ENCODE assay signal across 7 mouse cellular contexts in the genomic region with DNA sequence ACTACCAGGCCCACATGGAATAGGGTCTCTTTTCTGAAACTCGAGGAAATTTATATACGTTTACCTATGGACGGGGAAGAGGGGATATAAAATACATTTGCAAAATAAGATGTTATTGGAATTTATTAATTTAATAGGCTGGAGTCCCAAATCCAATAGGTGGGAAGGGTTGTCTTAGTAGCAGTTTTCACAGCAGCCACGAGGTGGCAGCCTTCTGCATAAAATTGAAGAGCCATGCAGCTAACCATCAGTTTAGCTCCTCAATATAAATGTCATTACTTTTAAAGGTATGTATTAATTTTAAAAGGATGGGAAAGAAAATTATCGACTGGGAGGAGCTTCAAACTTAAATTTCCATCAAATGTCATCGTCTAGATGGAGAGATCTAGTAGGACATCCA.
DNase-seq lines count a peak whose midpoint lies in the region; ATAC-seq and TF ChIP-seq lines count a peak whose summit lies in the region.

No protein-coding gene starts in this region.

- peak; percentile 77 for TF ChIP-seq CTCF in hindbrain, postnatal 0 days (IDR thresholded peaks at IDR 0.05; ENCODE audit: low read depth)

- DNase-seq in urinary bladder, postnatal 36 days (ENCODE audit: low spot score in 2 of 2), result peak; percentile 46 to 50
- no peak for DNase-seq in urinary bladder, adult 2 months (ENCODE audit: low spot score)
- peak; percentile 74 to 80 for DNase-seq in adrenal gland, postnatal 36 days
- DNase-seq in forebrain, embryonic 11.5 days (ENCODE audit: low spot score), result peak; percentile 73
- DNase-seq in hindbrain, postnatal 0 days (ENCODE audit: low spot score), result peak; percentile 85
- DNase-seq in limb, embryonic 10.5 days (ENCODE audit: low spot score), result peak; percentile 72
- DNase-seq in right cerebral cortex, postnatal 14 days, result peak; percentile 72

- no peak for ATAC-seq in forebrain, embryonic 11.5 days (replicated peaks; ENCODE audit: low FRiP score)
- ATAC-seq in hindbrain, postnatal 0 days, result no peak

- H3K4me1 ChIP-seq in forebrain, embryonic 11.5 days (replicated peaks; ENCODE audit: control insufficient read depth, insufficient read depth, low read length), result no peaks in the 10 kb centered on the region
- no peaks in the 10 kb centered on the region for H3K4me1 ChIP-seq in hindbrain, postnatal 0 days (ENCODE audit: insufficient read depth, low read length)
- no peaks in the 10 kb centered on the region for H3K4me1 ChIP-seq in limb, embryonic 10.5 days

- no peak overlapping the region for H3K27ac ChIP-seq in forebrain, embryonic 11.5 days (ENCODE audit: low read depth, low read length)
- H3K27ac ChIP-seq in hindbrain, postnatal 0 days, result no peak overlapping the region
- no peak overlapping the region for H3K27ac ChIP-seq in limb, embryonic 10.5 days

- H3K9ac ChIP-seq in forebrain, embryonic 11.5 days (ENCODE audit: low read length), result no peak overlapping the region
- no peak overlapping the region for H3K9ac ChIP-seq in hindbrain, postnatal 0 days (replicated peaks; ENCODE audit: low read length)

- H3K27me3 ChIP-seq in forebrain, embryonic 11.5 days (ENCODE audit: control insufficient read depth, insufficient read depth, low read length), result no peaks in the 10 kb centered on the region
- no peaks in the 10 kb centered on the region for H3K27me3 ChIP-seq in hindbrain, postnatal 0 days (ENCODE audit: insufficient read depth, low read length)
- no peaks in the 10 kb centered on the region for H3K27me3 ChIP-seq in limb, embryonic 10.5 days (ENCODE audit: low read depth, poor library complexity, severe bottlenecking)

- no peaks in the 10 kb centered on the region for H3K9me3 ChIP-seq in forebrain, embryonic 11.5 days (ENCODE audit: control insufficient read depth, low read length)
- no peaks in the 10 kb centered on the region for H3K9me3 ChIP-seq in hindbrain, postnatal 0 days (ENCODE audit: low read length)
- no peaks in the 10 kb centered on the region for H3K9me3 ChIP-seq in limb, embryonic 10.5 days (replicated peaks)

- no peak overlapping the region for H3K4me2 ChIP-seq in forebrain, embryonic 11.5 days (ENCODE audit: low read depth, low read length, severe bottlenecking)
- H3K4me2 ChIP-seq in hindbrain, postnatal 0 days (ENCODE audit: low read depth, low read length), result no peak overlapping the region

- H3K36me3 ChIP-seq in forebrain, embryonic 11.5 days (ENCODE audit: control insufficient read depth, insufficient read depth, low read length), result no peaks in the 10 kb centered on the region
- no peaks in the 10 kb centered on the region for H3K36me3 ChIP-seq in hindbrain, postnatal 0 days (ENCODE audit: insufficient read depth, low read length)
- no peaks in the 10 kb centered on the region for H3K36me3 ChIP-seq in limb, embryonic 10.5 days

- 38% methylated on average over 6 of the region's 6 CpGs for WGBS in forebrain, embryonic 11.5 days
- 33% methylated on average over 6 of the region's 6 CpGs for WGBS in hindbrain, postnatal 0 days
- 47% methylated on average over 6 of the region's 6 CpGs for WGBS in limb, embryonic 10.5 days

- H3K4me3 ChIP-seq in forebrain, embryonic 11.5 days (ENCODE audit: low read depth, low read length), result no peak overlapping the region
- H3K4me3 ChIP-seq in hindbrain, postnatal 0 days (ENCODE audit: low read length), result no peak overlapping the region
- H3K4me3 ChIP-seq in limb, embryonic 10.5 days, result no peak overlapping the region
